Mouse (Mus musculus) liver, embryonic 14.5 days (tissue): ENCODE measurements around the gene Gm1043.

Experiments
- CTCF ChIP-seq: IDR thresholded peaks from 2 replicates; pipeline ENCODE4 v1.5.1; 2016; ENCODE audit warnings: antibody characterized with exemption, low read depth, control low read depth
- EP300 ChIP-seq: IDR thresholded peaks from 2 replicates; pipeline ENCODE4 v1.6.1; 2016; ENCODE audit warnings: antibody characterized with exemption, low read depth

DNA sequence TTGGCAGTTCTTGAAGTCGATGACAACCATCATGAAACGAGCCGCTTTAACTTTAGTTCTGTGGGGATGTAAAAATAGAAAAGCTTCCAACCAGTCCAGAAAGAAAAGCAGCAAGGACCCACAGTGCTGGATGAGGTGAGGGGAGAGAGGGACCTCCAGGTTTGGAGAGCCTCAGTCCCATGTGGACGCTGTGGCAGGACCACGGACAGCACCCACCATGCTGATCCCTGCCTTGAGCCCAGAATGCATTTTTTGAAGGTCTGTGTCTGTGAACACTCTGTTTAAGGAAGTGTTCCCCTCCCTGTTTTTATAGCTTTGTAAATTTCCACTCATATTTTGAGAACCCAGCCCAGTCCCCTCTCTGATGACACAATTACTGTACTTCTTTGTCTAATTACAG, 172.1 kb downstream of the Gm1043 start:
- no peak for TF ChIP-seq CTCF
- no peak for TF ChIP-seq EP300
